Mouse (Mus musculus): ENCODE data around the gene Usp3. TPM values are rescaled to one million over a fixed set of nuclear protein-coding genes. Genes with fewer than 3 reads are reported as not detected.
A peak's percentile ranks its signal among the peaks of the same experiment; 100 is the strongest.

The Usp3 gene
- polyA plus RNA-seq, 1 experiment from 2014 or later = 104 TPM

GRCm38 (mm10) chr9:66504518-66504917 is 88.4 kb downstream of the Usp3 start:
- Histone ChIP-seq H3K27me3 (ENCODE audit: control insufficient read depth, insufficient read depth, low read length) (no peaks in the 10 kb centered on the region), H3K9ac (ENCODE audit: low read length) (no peak overlapping the region), H3K4me3 (ENCODE audit: low read depth, low read length) (no peak overlapping the region), H3K36me3 (ENCODE audit: control insufficient read depth, insufficient read depth, low read length) (peaks cover 18% of the 10 kb centered on the region), H3K9me3 (ENCODE audit: control insufficient read depth, low read length) (no peaks in the 10 kb centered on the region), H3K4me2 (no peak overlapping the region), H3K4me1 (ENCODE audit: control insufficient read depth, insufficient read depth, low read length) (peaks cover 15% of the 10 kb centered on the region), H3K27ac (ENCODE audit: low read depth, low read length) (no peak overlapping the region)
- no peak for DNase-seq (ENCODE audit: low spot score, missing footprints)
- ATAC-seq (ENCODE audit: low FRiP score) = no peak
- 93% methylated on average over 13 of the region's 13 CpGs for WGBS

GRCm38 (mm10) chr9:66503879-66504411 is 89.0 kb downstream of the Usp3 start:
- ATAC-seq (ENCODE audit: low FRiP score) = no peak

GRCm38 (mm10) chr9:66501248-66501647 is 91.7 kb downstream of the Usp3 start:
- WGBS = 82% methylated on average over 2 of the region's 2 CpGs
- Histone ChIP-seq H3K4me3 (ENCODE audit: low read depth, low read length) (no peak overlapping the region), H3K9ac (ENCODE audit: low read length) (no peak overlapping the region), H3K4me1 (ENCODE audit: control insufficient read depth, insufficient read depth, low read length) (peaks cover 10% of the 10 kb centered on the region), H3K9me3 (ENCODE audit: control insufficient read depth, low read length) (no peaks in the 10 kb centered on the region), H3K4me2 (no peak overlapping the region), H3K36me3 (ENCODE audit: control insufficient read depth, insufficient read depth, low read length) (peaks cover 16% of the 10 kb centered on the region), H3K27ac (ENCODE audit: low read depth, low read length) (no peak overlapping the region), H3K27me3 (ENCODE audit: control insufficient read depth, insufficient read depth, low read length) (no peaks in the 10 kb centered on the region)
- ATAC-seq (ENCODE audit: low FRiP score) = no peak
- no peak for DNase-seq (ENCODE audit: low spot score, missing footprints)

More at GRCm38 (mm10) chr9:66503879-66504411, 89.0 kb downstream of the Usp3 start:
- DNase-seq (ENCODE audit: low spot score, missing footprints) = no peak
- Histone ChIP-seq H3K4me2 (no peak overlapping the region), H3K36me3 (ENCODE audit: control insufficient read depth, insufficient read depth, low read length) (peaks cover 18% of the 10 kb centered on the region), H3K4me1 (ENCODE audit: control insufficient read depth, insufficient read depth, low read length) (peaks cover 15% of the 10 kb centered on the region), H3K9ac (ENCODE audit: low read length) (no peak overlapping the region), H3K27me3 (ENCODE audit: control insufficient read depth, insufficient read depth, low read length) (no peaks in the 10 kb centered on the region), H3K27ac (ENCODE audit: low read depth, low read length) (no peak overlapping the region), H3K4me3 (ENCODE audit: low read depth, low read length) (no peak overlapping the region), H3K9me3 (ENCODE audit: control insufficient read depth, low read length) (no peaks in the 10 kb centered on the region)
- WGBS = 72% methylated on average over 4 of the region's 4 CpGs

GRCm38 (mm10) chr9:66493992-66494391 is 99.0 kb downstream of the Usp3 start:
- Histone ChIP-seq H3K9me3 (ENCODE audit: control insufficient read depth, low read length) (no peaks in the 10 kb centered on the region), H3K9ac (ENCODE audit: low read length) (no peak overlapping the region), H3K27me3 (ENCODE audit: control insufficient read depth, insufficient read depth, low read length) (no peaks in the 10 kb centered on the region), H3K4me3 (ENCODE audit: low read depth, low read length) (no peak overlapping the region), H3K36me3 (ENCODE audit: control insufficient read depth, insufficient read depth, low read length) (peaks cover 23% of the 10 kb centered on the region; the same call in 1 of the 2 replicates), H3K27ac (ENCODE audit: low read depth, low read length) (no peak overlapping the region), H3K4me2 (no peak overlapping the region), H3K4me1 (ENCODE audit: control insufficient read depth, insufficient read depth, low read length) (no peaks in the 10 kb centered on the region)
- DNase-seq (ENCODE audit: low spot score, missing footprints) (no peak), ATAC-seq (ENCODE audit: low FRiP score) (no peak)

GRCm38 (mm10) chr9:66492361-66492760 is 100.6 kb downstream of the Usp3 start:
- no peak for ATAC-seq (ENCODE audit: low FRiP score)
- no peak overlapping the region for H3K27ac ChIP-seq (ENCODE audit: low read depth, low read length)
- H3K27me3 ChIP-seq (ENCODE audit: control insufficient read depth, insufficient read depth, low read length) = no peaks in the 10 kb centered on the region
- peaks cover 20% of the 10 kb centered on the region; the same call in 1 of the 2 replicates for H3K36me3 ChIP-seq (ENCODE audit: control insufficient read depth, insufficient read depth, low read length)
- no peak overlapping the region for H3K9ac ChIP-seq (ENCODE audit: low read length)
- 90% methylated on average over 1 of the region's 1 CpGs for WGBS
- no peaks in the 10 kb centered on the region for H3K9me3 ChIP-seq (ENCODE audit: control insufficient read depth, low read length)
- H3K4me3 ChIP-seq (ENCODE audit: low read depth, low read length) = no peak overlapping the region
- no peak overlapping the region for H3K4me2 ChIP-seq
- H3K4me1 ChIP-seq (ENCODE audit: control insufficient read depth, insufficient read depth, low read length) = no peaks in the 10 kb centered on the region
- no peak for DNase-seq (ENCODE audit: low spot score, missing footprints)

GRCm38 (mm10) chr9:66488786-66489185 is 104.2 kb downstream of the Usp3 start:
- Histone ChIP-seq H3K36me3 (ENCODE audit: control insufficient read depth, insufficient read depth, low read length) (peaks cover 17% of the 10 kb centered on the region; the same call in 1 of the 2 replicates), H3K4me1 (ENCODE audit: control insufficient read depth, insufficient read depth, low read length) (no peaks in the 10 kb centered on the region), H3K9ac (ENCODE audit: low read length) (no peak overlapping the region), H3K9me3 (ENCODE audit: control insufficient read depth, low read length) (no peaks in the 10 kb centered on the region), H3K4me3 (ENCODE audit: low read depth, low read length) (no peak overlapping the region), H3K4me2 (no peak overlapping the region), H3K27me3 (ENCODE audit: control insufficient read depth, insufficient read depth, low read length) (no peaks in the 10 kb centered on the region), H3K27ac (ENCODE audit: low read depth, low read length) (no peak overlapping the region)
- no peak for ATAC-seq (ENCODE audit: low FRiP score)
- DNase-seq (ENCODE audit: low spot score, missing footprints) = no peak

- peaks cover 5% of the 10 kb centered on the region; the same call in 1 of the 2 replicates for H3K36me3 ChIP-seq (ENCODE audit: control insufficient read depth, insufficient read depth, low read length)
- WGBS = 90% methylated on average over 3 of the region's 3 CpGs
- H3K27me3 ChIP-seq (ENCODE audit: control insufficient read depth, insufficient read depth, low read length) = no peaks in the 10 kb centered on the region
- no peak overlapping the region for H3K4me2 ChIP-seq
- DNase-seq (ENCODE audit: low spot score, missing footprints) (no peak), ATAC-seq (ENCODE audit: low FRiP score) (no peak)
- no peaks in the 10 kb centered on the region for H3K9me3 ChIP-seq (ENCODE audit: control insufficient read depth, low read length)
- no peak overlapping the region for H3K27ac ChIP-seq (ENCODE audit: low read depth, low read length)
- no peak overlapping the region for H3K4me3 ChIP-seq (ENCODE audit: low read depth, low read length)
- H3K4me1 ChIP-seq (ENCODE audit: control insufficient read depth, insufficient read depth, low read length) = no peaks in the 10 kb centered on the region
- no peak overlapping the region for H3K9ac ChIP-seq (ENCODE audit: low read length)
Measured at GRCm38 (mm10) chr9:66483429-66483828, 109.5 kb downstream of the Usp3 start.

GRCm38 (mm10) chr9:66477785-66478184 is 115.2 kb downstream of the Usp3 start:
- Histone ChIP-seq H3K9ac (ENCODE audit: low read length) (no peak overlapping the region), H3K4me1 (ENCODE audit: control insufficient read depth, insufficient read depth, low read length) (no peaks in the 10 kb centered on the region), H3K9me3 (ENCODE audit: control insufficient read depth, low read length) (no peaks in the 10 kb centered on the region), H3K36me3 (ENCODE audit: control insufficient read depth, insufficient read depth, low read length) (peaks cover 6% of the 10 kb centered on the region; the same call in 1 of the 2 replicates), H3K4me2 (no peak overlapping the region), H3K27me3 (ENCODE audit: control insufficient read depth, insufficient read depth, low read length) (no peaks in the 10 kb centered on the region), H3K4me3 (ENCODE audit: low read depth, low read length) (no peak overlapping the region), H3K27ac (ENCODE audit: low read depth, low read length) (no peak overlapping the region)
- no peak for DNase-seq (ENCODE audit: low spot score, missing footprints)
- ATAC-seq (ENCODE audit: low FRiP score) = no peak
- 88% methylated on average over 2 of the region's 2 CpGs for WGBS

GRCm38 (mm10) chr9:66465087-66465486 is 127.9 kb downstream of the Usp3 start:
- no peaks in the 10 kb centered on the region for H3K27me3 ChIP-seq (ENCODE audit: control insufficient read depth, insufficient read depth, low read length)
- no peak overlapping the region for H3K9ac ChIP-seq (ENCODE audit: low read length)
- WGBS = 61% methylated on average over 4 of the region's 4 CpGs
- ATAC-seq (ENCODE audit: low FRiP score) (no peak), DNase-seq (ENCODE audit: low spot score, missing footprints) (peak; percentile 88)
- no peaks in the 10 kb centered on the region for H3K4me1 ChIP-seq (ENCODE audit: control insufficient read depth, insufficient read depth, low read length)
- no peak overlapping the region for H3K27ac ChIP-seq (ENCODE audit: low read depth, low read length)
- H3K36me3 ChIP-seq (ENCODE audit: control insufficient read depth, insufficient read depth, low read length) = peaks cover 8% of the 10 kb centered on the region; the same call in 1 of the 2 replicates
- H3K9me3 ChIP-seq (ENCODE audit: control insufficient read depth, low read length) = no peaks in the 10 kb centered on the region
- H3K4me3 ChIP-seq (ENCODE audit: low read depth, low read length) = no peak overlapping the region
- no peak overlapping the region for H3K4me2 ChIP-seq

Data from midbrain, embryonic 11.5 days (tissue).